In the genomic region with DNA sequence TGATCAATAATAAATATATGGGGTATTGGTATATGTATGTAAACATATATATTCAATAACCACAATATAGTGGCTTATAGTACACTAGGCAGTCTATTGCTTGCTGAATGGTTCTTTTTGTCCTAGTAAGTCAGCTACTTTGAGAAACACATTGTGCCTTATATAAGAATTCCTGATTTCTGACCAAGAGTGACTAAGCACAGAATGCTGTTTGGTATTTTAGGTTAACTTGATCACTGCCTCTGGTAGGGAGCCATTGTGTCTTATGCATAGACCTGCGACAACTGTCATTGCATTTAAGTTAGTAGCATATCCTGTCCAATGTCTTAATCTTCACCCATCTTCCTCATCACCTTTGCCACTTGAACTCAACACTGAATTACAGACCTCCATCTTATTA, we compare ENCODE assay signal across 26 mouse cellular contexts. TPM values are rescaled to one million over a fixed set of nuclear protein-coding genes. Genes with fewer than 3 reads are reported as not detected.
DNase-seq lines count a peak whose midpoint lies in the region; ATAC-seq and TF ChIP-seq lines count a peak whose summit lies in the region.
"Had no signal": no experiment of that assay in that cellular context is flagged by ENCODE, and none has a peak within 500 bp of the region (broad histone marks: within the 10 kb centered on the region; RNA-seq: fewer than 3 reads in every experiment).

No protein-coding gene starts in this region.

- no peak for DNase-seq in layer of hippocampus, adult 2 months (ENCODE audit: low spot score in 2 of 2)
- DNase-seq in layer of hippocampus, postnatal 36 days, result no peak
- peak; percentile 54 for DNase-seq in 3T3-L1 (ENCODE audit: low read depth, low spot score)
- DNase-seq in Muller cell, postnatal 12 days (ENCODE audit: inconsistent ontology term), result peak; percentile 64
- no peak for DNase-seq in kidney, postnatal 4 days
- DNase-seq: adrenal gland, adult 8-10 months; adrenal gland, postnatal 14 days; adrenal gland, postnatal 36 days; B cell, adult 2 months; cerebellum, adult 11-12 months; cerebellum, adult 8-10 months; cerebellum, adult 9-11 months; cerebellum, postnatal 14 days; cerebellum, postnatal 36 days; embryo, embryonic 11 days had no signal

- H3K4me3 ChIP-seq in layer of hippocampus, adult 2 months, result no peak overlapping the region
- H3K4me3 ChIP-seq in embryonic fibroblast, embryonic 13.5 days (ENCODE audit: insufficient read depth, low read length), result no peak overlapping the region
- H3K4me3 ChIP-seq in neural tube, embryonic 15.5 days (replicated peaks), result no peak overlapping the region
- H3K4me3 ChIP-seq: embryonic facial prominence, embryonic 13.5 days; embryonic facial prominence, embryonic 15.5 days had no signal

- H3K27me3 ChIP-seq in neural tube, embryonic 15.5 days (replicated peaks), result no peaks in the 10 kb centered on the region
- H3K27me3 ChIP-seq: CH12.LX; embryonic facial prominence, embryonic 13.5 days; embryonic facial prominence, embryonic 15.5 days; Patski had no signal

- no peak overlapping the region for H3K4me2 ChIP-seq in neural tube, embryonic 15.5 days
- H3K4me2 ChIP-seq: embryonic facial prominence, embryonic 13.5 days; embryonic facial prominence, embryonic 15.5 days had no signal

- no peak for TF ChIP-seq CTCF in layer of hippocampus, adult 2 months (conservative IDR thresholded peaks at IDR 0.05)
- TF ChIP-seq CTCF in embryonic fibroblast, embryonic 13.5 days (IDR thresholded peaks at IDR 0.05; ENCODE audit: borderline replicate concordance, insufficient read depth, low read length), result no peak

- 100% methylated on average over 1 of the region's 1 CpGs for WGBS in neural tube, embryonic 15.5 days

- peaks cover 5% of the 10 kb centered on the region; the same call in 1 of the 2 replicates for H3K36me3 ChIP-seq in neural tube, embryonic 15.5 days

- ATAC-seq in neural tube, embryonic 15.5 days (ENCODE audit: low FRiP score), result no peak
- ATAC-seq: activated CD4-positive, CD25-positive, alpha-beta regulatory T cell, adult 4 months; CD4-positive, CD25-positive, alpha-beta regulatory T cell, adult 4 months; forebrain, embryonic 14.5 days; forebrain, embryonic 16.5 days; Patski had no signal

- H3K27ac ChIP-seq in layer of hippocampus, adult 2 months, result peak overlapping the region; percentile 84
- peak overlapping the region; percentile 83; the same call in 1 of the 2 replicates for H3K27ac ChIP-seq in embryonic fibroblast, embryonic 13.5 days (ENCODE audit: insufficient read depth, low read length)
- no peak overlapping the region for H3K27ac ChIP-seq in neural tube, embryonic 15.5 days (replicated peaks)
- H3K27ac ChIP-seq: embryonic facial prominence, embryonic 13.5 days; embryonic facial prominence, embryonic 15.5 days had no signal

- no peak for TF ChIP-seq POLR2A in embryonic fibroblast, embryonic 13.5 days (IDR thresholded peaks at IDR 0.05; ENCODE audit: low read depth, low read length)

- H3K4me1 ChIP-seq in embryonic fibroblast, embryonic 13.5 days (ENCODE audit: control insufficient read depth, insufficient read depth, low read length), result peaks cover 4% of the 10 kb centered on the region; the same call in 1 of the 2 replicates
- H3K4me1 ChIP-seq in neural tube, embryonic 15.5 days, result no peaks in the 10 kb centered on the region
- H3K4me1 ChIP-seq: embryonic facial prominence, embryonic 13.5 days; embryonic facial prominence, embryonic 15.5 days had no signal

- no peak overlapping the region for H3K9ac ChIP-seq in neural tube, embryonic 15.5 days (replicated peaks)
- H3K9ac ChIP-seq: embryonic facial prominence, embryonic 13.5 days; embryonic facial prominence, embryonic 15.5 days had no signal

- H3K9me3 ChIP-seq in neural tube, embryonic 15.5 days (replicated peaks), result no peaks in the 10 kb centered on the region
- H3K9me3 ChIP-seq: embryonic facial prominence, embryonic 13.5 days; embryonic facial prominence, embryonic 15.5 days; G1E had no signal

RNA-seq across cellular contexts. Expression of a gene that starts 45.8 kb away (rescaled TPM):
- 10 to 100 TPM; 19.2 to 24.5 TPM for total RNA-seq in layer of hippocampus, adult 2 months (2021)
- 10 to 100 TPM; 20.0 to 24.3 TPM for total RNA-seq in layer of hippocampus, postnatal 36 days (2021)
- polyA plus RNA-seq in embryonic fibroblast, embryonic 13.5 days (2011; ENCODE audit: insufficient read length, low read depth, missing spikeins), result 7.8 and 10.8 TPM in 2 replicates
- polyA plus RNA-seq in neural tube, embryonic 15.5 days (2015; fragmentation: Nextera tagmentation; extraction: Ambion mirVana), result 20.9 TPM in 2 replicates

Comparison
In these comparisons a context has a peak if more than half of its experiments do, and no peak if none do; other contexts are left out.
1. DNase-seq: peak in 3T3-L1 (single experiment) and Muller cell, postnatal 12 days (single experiment); none in layer of hippocampus, adult 2 months (0 of 2), layer of hippocampus, postnatal 36 days (0 of 2) and kidney, postnatal 4 days (0 of 2).